Mouse (Mus musculus) E14TG2a.4 (cell line): ENCODE data around the gene Kirrel3.

Experiments
- H3K27me3 ChIP-seq: 2 replicates; pipeline ENCODE4 v1.6.1; 2014; ENCODE audit warnings: low read length, control low read depth; ENCODE audit not compliant: insufficient read depth
- H3K36me3 ChIP-seq: 2 replicates; pipeline ENCODE4 v1.6.1; 2014; ENCODE audit warnings: low read length, control low read depth; ENCODE audit not compliant: insufficient read depth
- H3K4me1 ChIP-seq: replicated peaks from 2 replicates; pipeline ENCODE4 v1.6.1; 2014; ENCODE audit warnings: low read depth, low read length, control low read depth
- H3K4me3 ChIP-seq: replicated peaks from 2 replicates; pipeline ENCODE4 v1.5.1; 2014; ENCODE audit warnings: mild to moderate bottlenecking, low read length
- H3K9me3 ChIP-seq: 2 replicates; pipeline ENCODE4 v1.6.1; 2014; ENCODE audit warnings: low read length, control low read depth
- CTCF ChIP-seq: conservative IDR thresholded peaks from 2 replicates; pipeline ENCODE4 v1.5.1; 2014; ENCODE audit warnings: low read length
- NANOG ChIP-seq: IDR thresholded peaks from 2 replicates; pipeline ENCODE4 v1.6.1; 2014; ENCODE audit warnings: borderline replicate concordance, low read length, mixed read lengths
- POU5F1 ChIP-seq: IDR thresholded peaks from 2 replicates; pipeline ENCODE4 v1.6.1; 2014; ENCODE audit warnings: low read length, borderline replicate concordance

The Kirrel3 gene

GRCm38 (mm10) chr9:34721478-34722197 lies 235.9 kb downstream of the Kirrel3 start:
- no peak overlapping the region for H3K4me3 ChIP-seq
- no peaks in the 10 kb centered on the region for H3K36me3 ChIP-seq
- TF ChIP-seq POU5F1 (no peak), CTCF (no peak), NANOG (no peak)
- no peaks in the 10 kb centered on the region for H3K27me3 ChIP-seq
- H3K9me3 ChIP-seq: no peaks in the 10 kb centered on the region
- no peaks in the 10 kb centered on the region; the same call in 1 of the 2 replicates for H3K4me1 ChIP-seq

- Histone ChIP-seq H3K4me1 (no peaks in the 10 kb centered on the region; the same call in 1 of the 2 replicates), H3K4me3 (no peak overlapping the region)
- no peak for TF ChIP-seq POU5F1
- no peak for TF ChIP-seq NANOG
- TF ChIP-seq CTCF: no peak
Measured at GRCm38 (mm10) chr9:34722198-34722550, 236.5 kb downstream of the Kirrel3 start.

GRCm38 (mm10) chr9:34732507-34732906 lies 246.8 kb downstream of the Kirrel3 start:
- no peaks in the 10 kb centered on the region for H3K36me3 ChIP-seq
- no peaks in the 10 kb centered on the region for H3K27me3 ChIP-seq
- no peak overlapping the region for H3K4me3 ChIP-seq
- TF ChIP-seq POU5F1: no peak
- no peak for TF ChIP-seq NANOG
- TF ChIP-seq CTCF: no peak
- no peaks in the 10 kb centered on the region for H3K9me3 ChIP-seq
- H3K4me1 ChIP-seq: no peaks in the 10 kb centered on the region

More at GRCm38 (mm10) chr9:34722198-34722550, 236.5 kb downstream of the Kirrel3 start:
- H3K36me3 ChIP-seq: no peaks in the 10 kb centered on the region
- H3K9me3 ChIP-seq: no peaks in the 10 kb centered on the region
- H3K27me3 ChIP-seq: no peaks in the 10 kb centered on the region

- Histone ChIP-seq H3K4me1 (no peaks in the 10 kb centered on the region), H3K27me3 (no peaks in the 10 kb centered on the region), H3K9me3 (no peaks in the 10 kb centered on the region), H3K36me3 (no peaks in the 10 kb centered on the region), H3K4me3 (no peak overlapping the region)
- no peak for TF ChIP-seq CTCF
- no peak for TF ChIP-seq NANOG
- TF ChIP-seq POU5F1: no peak
Measured at GRCm38 (mm10) chr9:34733579-34733978, 247.9 kb downstream of the Kirrel3 start.

- Histone ChIP-seq H3K36me3 (no peaks in the 10 kb centered on the region), H3K27me3 (no peaks in the 10 kb centered on the region), H3K4me1 (no peaks in the 10 kb centered on the region), H3K4me3 (no peak overlapping the region), H3K9me3 (no peaks in the 10 kb centered on the region)
- TF ChIP-seq NANOG (no peak), POU5F1 (no peak), CTCF (no peak)
Measured at GRCm38 (mm10) chr9:34734991-34735390, 249.3 kb downstream of the Kirrel3 start.

GRCm38 (mm10) chr9:34739431-34739830 lies 253.7 kb downstream of the Kirrel3 start:
- no peaks in the 10 kb centered on the region for H3K9me3 ChIP-seq
- no peaks in the 10 kb centered on the region for H3K4me1 ChIP-seq
- peaks cover 8% of the 10 kb centered on the region; the same call in 1 of the 2 replicates for H3K27me3 ChIP-seq
- no peaks in the 10 kb centered on the region for H3K36me3 ChIP-seq
- no peak overlapping the region for H3K4me3 ChIP-seq
- TF ChIP-seq NANOG (no peak), CTCF (no peak), POU5F1 (no peak)

- TF ChIP-seq NANOG (no peak), CTCF (no peak), POU5F1 (no peak)
- Histone ChIP-seq H3K36me3 (no peaks in the 10 kb centered on the region), H3K9me3 (no peaks in the 10 kb centered on the region), H3K4me1 (no peaks in the 10 kb centered on the region), H3K4me3 (no peak overlapping the region), H3K27me3 (peaks cover 8% of the 10 kb centered on the region; the same call in 1 of the 2 replicates)
Measured at GRCm38 (mm10) chr9:34740814-34741213, 255.1 kb downstream of the Kirrel3 start.

- Histone ChIP-seq H3K4me1 (peaks cover 10% of the 10 kb centered on the region), H3K9me3 (no peaks in the 10 kb centered on the region)
- no peak for TF ChIP-seq CTCF
- no peak for TF ChIP-seq NANOG
- no peak for TF ChIP-seq POU5F1
Measured at GRCm38 (mm10) chr9:34748003-34748402, 262.3 kb downstream of the Kirrel3 start.

More at GRCm38 (mm10) chr9:34748003-34748402, 262.3 kb downstream of the Kirrel3 start:
- peaks cover 3% of the 10 kb centered on the region; the same call in 1 of the 2 replicates for H3K27me3 ChIP-seq
- no peak overlapping the region for H3K4me3 ChIP-seq
- no peaks in the 10 kb centered on the region for H3K36me3 ChIP-seq
